25 mouse cellular contexts compared by ENCODE assay signal in genomic region chr5:103516555-103516954, GRCm38 (mm10).
DNase-seq lines count a peak whose midpoint lies in the region; ATAC-seq lines count a peak whose summit lies in the region.
"Had no signal": no experiment of that assay in that cellular context is flagged by ENCODE, and none has a peak within 500 bp of the region (broad histone marks: within the 10 kb centered on the region; RNA-seq: fewer than 3 reads in every experiment).

No protein-coding gene starts in this region.

- H3K27me3 ChIP-seq in neural tube, embryonic 15.5 days (replicated peaks): no peaks in the 10 kb centered on the region
- H3K27me3 ChIP-seq: embryonic facial prominence, embryonic 13.5 days; forebrain, embryonic 13.5 days; hindbrain, embryonic 12.5 days; hindbrain, embryonic 15.5 days; intestine, embryonic 15.5 days; Patski had no signal

- H3K9me3 ChIP-seq in neural tube, embryonic 15.5 days (replicated peaks): no peaks in the 10 kb centered on the region
- H3K9me3 ChIP-seq: embryonic facial prominence, embryonic 10.5 days; embryonic facial prominence, embryonic 13.5 days; forebrain, embryonic 13.5 days; hindbrain, embryonic 12.5 days; hindbrain, embryonic 15.5 days; intestine, embryonic 15.5 days had no signal

- no peak overlapping the region for H3K27ac ChIP-seq in neural tube, embryonic 15.5 days (replicated peaks)
- H3K27ac ChIP-seq: embryonic facial prominence, embryonic 10.5 days; embryonic facial prominence, embryonic 13.5 days; forebrain, embryonic 13.5 days; hindbrain, embryonic 12.5 days; hindbrain, embryonic 15.5 days; intestine, embryonic 15.5 days had no signal

- H3K4me3 ChIP-seq in neural tube, embryonic 15.5 days (replicated peaks): no peak overlapping the region
- H3K4me3 ChIP-seq: embryonic facial prominence, embryonic 10.5 days; embryonic facial prominence, embryonic 13.5 days; erythroblast, embryonic 14.5 days; forebrain, embryonic 13.5 days; hindbrain, embryonic 12.5 days; hindbrain, embryonic 15.5 days; intestine, embryonic 15.5 days had no signal

- peak; percentile 2 for DNase-seq in 3T3-L1 (ENCODE audit: low read depth, low spot score)
- DNase-seq in layer of hippocampus, adult 8-10 months (ENCODE audit: low spot score in 2 of 2): no peak
- no peak for DNase-seq in MN1 (ENCODE audit: low spot score)
- DNase-seq: adrenal gland, adult 8-10 months; adrenal gland, postnatal 25 days; cerebellum, adult 11-12 months; cerebellum, adult 8-10 months; cerebellum, postnatal 10 days; cerebellum, postnatal 36 days; embryo, embryonic 11 days; gastrocnemius, postnatal 14 days; heart, adult 11 months; kidney, adult 11 months had no signal

- no peak overlapping the region for H3K9ac ChIP-seq in neural tube, embryonic 15.5 days (replicated peaks)
- H3K9ac ChIP-seq: embryonic facial prominence, embryonic 13.5 days; forebrain, embryonic 13.5 days; hindbrain, embryonic 12.5 days; hindbrain, embryonic 15.5 days; intestine, embryonic 15.5 days had no signal

- ATAC-seq in CD4-positive, CD25-positive, alpha-beta regulatory T cell, adult 4 months: peak; percentile 23
- peak; percentile 22 for ATAC-seq in activated CD4-positive, CD25-positive, alpha-beta regulatory T cell, adult 4 months
- no peak for ATAC-seq in neural tube, embryonic 15.5 days (ENCODE audit: low FRiP score)
- ATAC-seq: forebrain, embryonic 13.5 days; intestine, embryonic 15.5 days; Patski had no signal

- no peaks in the 10 kb centered on the region for H3K4me1 ChIP-seq in neural tube, embryonic 15.5 days
- H3K4me1 ChIP-seq: embryonic facial prominence, embryonic 10.5 days; hindbrain, embryonic 12.5 days; hindbrain, embryonic 15.5 days; intestine, embryonic 15.5 days had no signal

- no peaks in the 10 kb centered on the region for H3K36me3 ChIP-seq in neural tube, embryonic 15.5 days
- H3K36me3 ChIP-seq: hindbrain, embryonic 12.5 days; hindbrain, embryonic 15.5 days; intestine, embryonic 15.5 days had no signal

- no peak overlapping the region for H3K4me2 ChIP-seq in neural tube, embryonic 15.5 days
- H3K4me2 ChIP-seq: embryonic facial prominence, embryonic 13.5 days; forebrain, embryonic 13.5 days; heart, embryonic 11.5 days; hindbrain, embryonic 12.5 days; hindbrain, embryonic 15.5 days; intestine, embryonic 15.5 days had no signal
